Mouse (Mus musculus) E14TG2a.4 (cell line): ENCODE measurements around the gene Syn2.

Experiments
- H3K27me3 ChIP-seq: 2 replicates; pipeline ENCODE4 v1.6.1; 2014; ENCODE audit warnings: low read length, control low read depth; ENCODE audit not compliant: insufficient read depth
- H3K36me3 ChIP-seq: 2 replicates; pipeline ENCODE4 v1.6.1; 2014; ENCODE audit warnings: low read length, control low read depth; ENCODE audit not compliant: insufficient read depth
- H3K4me1 ChIP-seq: replicated peaks from 2 replicates; pipeline ENCODE4 v1.6.1; 2014; ENCODE audit warnings: low read depth, low read length, control low read depth
- H3K4me3 ChIP-seq: replicated peaks from 2 replicates; pipeline ENCODE4 v1.5.1; 2014; ENCODE audit warnings: mild to moderate bottlenecking, low read length
- H3K9me3 ChIP-seq: 2 replicates; pipeline ENCODE4 v1.6.1; 2014; ENCODE audit warnings: low read length, control low read depth
- CTCF ChIP-seq: conservative IDR thresholded peaks from 2 replicates; pipeline ENCODE4 v1.5.1; 2014; ENCODE audit warnings: low read length
- NANOG ChIP-seq: IDR thresholded peaks from 2 replicates; pipeline ENCODE4 v1.6.1; 2014; ENCODE audit warnings: borderline replicate concordance, low read length, mixed read lengths
- POU5F1 ChIP-seq: IDR thresholded peaks from 2 replicates; pipeline ENCODE4 v1.6.1; 2014; ENCODE audit warnings: low read length, borderline replicate concordance

Syn2 gene

DNA sequence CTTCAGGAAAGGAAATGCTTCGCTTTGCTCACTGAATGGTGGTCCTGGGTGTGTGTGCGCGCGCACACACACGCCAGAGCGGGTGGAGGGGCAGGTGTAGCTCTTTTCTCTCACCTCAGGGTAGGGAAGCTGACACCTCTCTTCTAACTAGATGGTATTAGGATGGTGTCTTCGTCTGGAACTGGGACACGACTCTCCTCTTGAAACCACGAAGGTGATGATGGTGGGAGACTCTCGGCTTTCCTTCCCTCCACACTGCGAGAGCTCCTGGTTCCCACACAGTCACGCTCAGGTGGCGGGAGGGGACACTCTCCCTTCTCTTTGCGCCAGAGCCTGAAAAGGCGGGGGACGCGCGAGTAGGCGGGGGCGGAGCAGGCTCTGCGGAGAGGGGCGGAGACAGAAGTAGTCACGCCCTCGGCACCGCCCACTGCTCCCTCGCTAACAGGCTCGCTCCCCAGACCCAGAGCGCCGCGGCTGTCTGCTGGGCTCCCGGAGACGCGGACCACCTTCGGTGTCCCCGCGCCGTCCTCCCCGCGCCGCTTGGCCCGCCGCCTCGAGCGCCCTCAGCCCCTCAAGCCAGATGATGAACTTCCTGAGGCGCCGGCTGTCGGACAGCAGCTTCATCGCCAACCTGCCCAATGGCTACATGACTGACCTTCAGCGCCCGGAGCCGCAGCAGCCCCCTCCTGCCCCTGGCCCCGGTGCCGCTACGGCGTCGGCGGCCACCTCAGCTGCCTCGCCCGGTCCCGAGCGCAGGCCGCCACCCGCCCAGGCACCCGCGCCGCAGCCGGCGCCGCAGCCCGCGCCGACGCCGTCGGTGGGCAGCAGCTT lies at the start of gene Syn2:
Syn2 (plus strand) TSS at position 402 of the 831 bp plus-strand sequence.
- H3K4me3 ChIP-seq, result peak within 1 kb of the TSS; percentile 85
- H3K9me3 ChIP-seq, result no peaks in the 10 kb centered on the region; the same call in 1 of the 2 replicates
- H3K36me3 ChIP-seq, result no peaks in the 10 kb centered on the region
- peaks cover 6% of the 10 kb centered on the region; the same call in 1 of the 2 replicates for H3K4me1 ChIP-seq
- TF ChIP-seq POU5F1 (no peak), NANOG (no peak)
- H3K27me3 ChIP-seq, result peaks cover 45% of the 10 kb centered on the region

DNA sequence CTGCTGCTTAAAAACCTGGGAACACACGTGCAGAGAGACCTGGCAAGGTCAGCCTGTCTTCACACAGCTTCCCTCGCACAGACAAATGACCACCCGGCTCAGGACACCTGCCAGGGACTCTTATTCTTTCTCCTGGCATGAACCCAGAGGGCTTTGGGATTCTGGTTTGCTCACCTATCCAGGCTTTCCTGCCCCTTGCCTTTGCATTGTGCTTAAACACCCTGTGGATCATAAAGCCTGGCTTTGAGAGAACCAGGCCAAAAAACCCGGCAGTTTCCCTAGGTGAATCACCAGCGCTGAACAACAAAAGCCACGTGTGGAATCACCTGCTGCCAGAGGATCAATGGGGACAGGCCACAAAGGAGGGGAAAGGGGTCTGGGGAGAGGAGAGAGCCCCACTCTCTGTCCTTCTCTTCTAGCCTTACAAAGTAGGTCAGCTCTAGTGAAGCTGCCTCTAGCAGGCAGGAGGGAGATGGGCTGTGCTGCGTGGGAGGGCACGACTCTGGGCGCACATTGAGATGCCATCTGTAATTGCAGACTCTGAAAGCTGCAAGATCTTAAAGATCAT lies 49.3 kb upstream of the Syn2 start:
- H3K27me3 ChIP-seq, result peaks cover 10% of the 10 kb centered on the region
- no peak overlapping the region; the same call in 1 of the 2 replicates for H3K4me3 ChIP-seq
- H3K36me3 ChIP-seq, result no peaks in the 10 kb centered on the region
- H3K9me3 ChIP-seq, result no peaks in the 10 kb centered on the region
- no peak for TF ChIP-seq CTCF
- peaks cover 11% of the 10 kb centered on the region for H3K4me1 ChIP-seq

DNA sequence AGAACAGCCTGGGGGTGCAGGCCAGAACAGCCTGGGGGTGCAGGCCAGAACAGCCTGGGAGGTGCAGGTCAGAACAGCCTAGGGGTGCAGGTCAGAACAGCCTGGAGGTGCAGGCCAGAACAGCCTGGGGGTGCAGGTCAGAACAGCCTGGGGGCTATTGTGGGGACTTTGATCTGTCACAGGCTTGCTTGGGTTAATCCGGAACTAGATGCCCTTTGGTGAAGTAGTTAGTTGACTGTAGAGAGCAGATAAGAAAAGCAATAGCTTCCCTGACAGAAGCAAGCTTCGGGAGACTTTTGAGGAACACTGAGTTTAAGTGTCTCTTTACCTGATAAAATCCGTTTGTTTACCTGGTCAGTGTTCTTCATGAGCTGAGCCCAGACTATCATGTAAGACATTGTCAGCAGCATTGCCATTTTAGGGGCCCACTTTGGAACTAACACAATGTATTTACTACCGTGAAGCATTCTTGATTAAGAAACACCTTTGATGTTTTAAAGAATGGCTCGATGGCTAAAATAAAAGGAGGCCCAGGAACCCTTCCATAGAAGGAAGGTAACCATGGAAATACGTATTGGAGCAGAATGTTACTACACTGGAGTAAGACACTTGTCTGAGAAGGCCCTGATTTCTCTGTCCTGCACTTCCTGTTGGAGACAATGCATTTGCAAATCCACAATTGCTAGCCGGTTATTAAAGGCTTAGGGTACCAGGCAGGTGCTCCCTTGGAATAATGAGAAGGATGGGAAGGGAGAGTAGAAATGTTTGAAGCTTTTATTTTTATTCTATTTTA lies 46.2 kb upstream of the Syn2 start:
- no peaks in the 10 kb centered on the region for H3K9me3 ChIP-seq
- peaks cover 10% of the 10 kb centered on the region for H3K27me3 ChIP-seq
- peaks cover 11% of the 10 kb centered on the region for H3K4me1 ChIP-seq
- no peaks in the 10 kb centered on the region for H3K36me3 ChIP-seq
- TF ChIP-seq NANOG (no peak), POU5F1 (no peak), CTCF (no peak)
- H3K4me3 ChIP-seq, result no peak overlapping the region

- no peak overlapping the region for H3K4me3 ChIP-seq
- 0 out of 2 replicates have a peak, but pooled peaks cover 4% of the 10 kb centered on the region for H3K27me3 ChIP-seq
- no peak for TF ChIP-seq POU5F1
- TF ChIP-seq NANOG, result no peak
- no peak for TF ChIP-seq CTCF
- no peaks in the 10 kb centered on the region for H3K4me1 ChIP-seq
- no peaks in the 10 kb centered on the region for H3K36me3 ChIP-seq
- no peaks in the 10 kb centered on the region for H3K9me3 ChIP-seq
These were observed 43.0 kb upstream of the Syn2 start for GRCm38 (mm10) chr6:115091737-115092136.

GRCm38 (mm10) chr6:115102542-115102941 lies 32.2 kb upstream of the Syn2 start:
- H3K4me3 ChIP-seq, result no peak overlapping the region
- no peaks in the 10 kb centered on the region for H3K9me3 ChIP-seq
- TF ChIP-seq CTCF (no peak), POU5F1 (no peak), NANOG (no peak)
- no peaks in the 10 kb centered on the region for H3K4me1 ChIP-seq
- H3K27me3 ChIP-seq, result no peaks in the 10 kb centered on the region
- H3K36me3 ChIP-seq, result no peaks in the 10 kb centered on the region

GRCm38 (mm10) chr6:115111426-115111825 lies 23.3 kb upstream of the Syn2 start:
- TF ChIP-seq NANOG (no peak), CTCF (no peak), POU5F1 (no peak)
- H3K4me1 ChIP-seq, result no peaks in the 10 kb centered on the region
- H3K9me3 ChIP-seq, result no peaks in the 10 kb centered on the region; the same call in 1 of the 2 replicates
- H3K4me3 ChIP-seq, result no peak overlapping the region
- H3K36me3 ChIP-seq, result no peaks in the 10 kb centered on the region
- H3K27me3 ChIP-seq, result 0 out of 2 replicates have a peak, but pooled peaks cover 2% of the 10 kb centered on the region

GRCm38 (mm10) chr6:115122181-115122580 lies 12.5 kb upstream of the Syn2 start:
- TF ChIP-seq NANOG (no peak), POU5F1 (no peak), CTCF (no peak)
- no peaks in the 10 kb centered on the region for H3K36me3 ChIP-seq
- H3K27me3 ChIP-seq, result peaks cover 10% of the 10 kb centered on the region
- H3K4me3 ChIP-seq, result no peak overlapping the region
- peaks cover 18% of the 10 kb centered on the region for H3K4me1 ChIP-seq
- H3K9me3 ChIP-seq, result no peaks in the 10 kb centered on the region
